Mouse (Mus musculus) c-Kit-positive CD71-positive TER-119-negative erythroid progenitor cells, embryonic 14.5 days (primary cell): ENCODE results near the gene Usp49.
A peak's percentile ranks its signal among the peaks of the same experiment; 100 is the strongest.
"Not testable (repeated sequence)": the region's sequence is repeated elsewhere in the genome, so short reads cannot be mapped to it uniquely, and the experiment has no call there.

ENCODE experiments used
- DNase-seq: peaks from one replicate; pipeline ENCODE4 v3.0.0-alpha.2; 2013; ENCODE audit warnings: low read depth

Gene Usp49

GRCm38 (mm10) chr17:47651953-47652352 lies 21.5 kb downstream of the Usp49 start:
- no peak for DNase-seq

DNA sequence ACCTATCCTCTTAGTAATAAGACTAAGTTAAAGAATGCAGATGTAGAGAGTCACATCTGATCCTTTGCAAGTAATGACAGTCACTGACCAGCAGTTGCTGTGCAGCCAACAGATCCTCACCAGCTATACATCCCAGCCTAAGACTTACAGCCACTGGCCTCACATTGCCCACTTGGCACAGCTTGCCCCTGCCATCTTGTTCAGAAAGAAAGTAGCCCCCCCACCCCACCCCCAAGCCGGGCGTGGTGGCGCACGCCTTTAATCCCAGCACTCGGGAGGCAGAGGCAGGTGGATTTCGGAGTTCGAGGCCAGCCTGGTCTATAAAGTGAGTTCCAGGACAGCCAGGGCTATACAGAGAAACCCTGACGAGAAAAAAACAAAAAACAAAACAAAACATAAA lies 23.9 kb downstream of the Usp49 start:
- DNase-seq: not testable (repeated sequence)

DNA sequence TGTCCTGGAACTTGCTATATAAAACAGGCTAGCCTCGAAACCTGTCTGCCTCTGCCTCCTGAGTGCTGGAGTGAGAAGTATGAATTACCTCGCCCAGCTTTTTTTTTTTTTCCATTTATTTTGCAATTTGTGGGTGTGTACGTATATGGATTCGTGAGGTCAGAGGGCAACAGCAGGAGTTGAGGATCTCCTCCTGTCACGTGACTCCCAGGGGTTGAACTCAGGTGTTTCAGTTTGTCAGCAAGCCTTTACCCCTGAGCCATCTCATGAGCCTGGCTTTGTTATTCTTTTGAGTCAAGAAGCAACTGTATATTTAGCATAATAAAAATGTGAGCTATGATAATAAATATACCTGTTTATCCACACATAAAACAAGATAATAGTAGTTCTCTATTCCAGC lies 25.2 kb downstream of the Usp49 start:
- DNase-seq: no peak

GRCm38 (mm10) chr17:47657901-47658300 lies 27.4 kb downstream of the Usp49 start:
- DNase-seq: no peak

DNA sequence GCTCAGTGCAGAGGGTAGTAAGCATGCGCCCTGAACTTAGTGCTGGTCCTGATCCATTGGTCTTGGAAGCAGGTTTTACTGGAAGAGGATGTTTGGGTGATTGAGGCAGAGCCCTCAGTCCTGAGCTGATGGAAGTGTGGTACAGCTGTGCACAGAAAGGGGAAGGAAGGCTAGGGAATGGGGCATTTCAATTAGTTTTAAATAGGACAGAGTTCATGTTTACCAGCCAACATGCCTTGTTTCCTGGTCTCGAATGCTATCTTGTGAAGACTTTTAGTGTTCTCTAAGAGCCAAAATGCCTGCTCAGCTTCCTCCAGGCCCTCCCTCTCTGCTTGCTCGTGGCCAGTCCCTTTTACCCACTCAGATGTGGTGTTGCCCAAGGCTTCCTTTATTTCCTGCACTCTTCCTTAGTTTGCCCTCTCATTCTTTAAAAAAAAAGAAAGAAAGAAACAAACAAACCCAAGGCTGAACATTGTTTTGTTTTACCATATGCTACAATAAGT lies 28.3 kb downstream of the Usp49 start:
- no peak for DNase-seq

DNA sequence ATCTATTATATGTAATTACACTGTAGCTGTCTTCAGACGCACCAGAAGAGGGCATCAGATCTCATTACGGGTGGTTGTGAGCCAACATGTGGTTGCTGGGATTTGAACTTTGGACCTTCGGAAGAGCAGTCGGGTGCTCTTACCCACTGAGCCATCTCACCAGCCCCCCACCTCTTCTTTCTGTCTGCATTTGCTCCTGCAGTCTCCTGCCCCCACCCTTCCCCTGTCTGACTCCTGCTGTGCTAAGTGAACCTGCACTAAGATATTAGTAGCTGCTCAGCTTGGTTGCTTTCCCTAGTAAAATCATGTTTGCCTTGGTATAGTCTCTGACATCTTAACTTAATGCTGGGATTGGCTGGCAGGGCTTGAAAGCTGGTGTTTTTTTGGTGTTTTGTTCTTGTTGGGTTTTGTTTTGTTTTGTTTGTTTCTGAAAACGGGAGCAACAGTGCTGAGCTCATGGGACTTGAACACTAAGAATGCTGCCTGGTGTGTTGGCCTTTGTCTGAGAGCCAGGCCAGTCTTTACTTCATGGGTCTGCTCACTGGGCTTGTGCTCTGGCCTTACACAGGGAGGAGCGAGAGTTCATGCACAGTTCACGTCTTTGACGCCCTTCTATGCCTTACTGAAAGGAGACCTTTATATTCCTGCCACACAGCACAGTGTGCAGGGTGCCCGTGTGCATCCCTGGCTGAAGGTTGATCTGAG lies 32.7 kb downstream of the Usp49 start:
- DNase-seq: no peak

DNA sequence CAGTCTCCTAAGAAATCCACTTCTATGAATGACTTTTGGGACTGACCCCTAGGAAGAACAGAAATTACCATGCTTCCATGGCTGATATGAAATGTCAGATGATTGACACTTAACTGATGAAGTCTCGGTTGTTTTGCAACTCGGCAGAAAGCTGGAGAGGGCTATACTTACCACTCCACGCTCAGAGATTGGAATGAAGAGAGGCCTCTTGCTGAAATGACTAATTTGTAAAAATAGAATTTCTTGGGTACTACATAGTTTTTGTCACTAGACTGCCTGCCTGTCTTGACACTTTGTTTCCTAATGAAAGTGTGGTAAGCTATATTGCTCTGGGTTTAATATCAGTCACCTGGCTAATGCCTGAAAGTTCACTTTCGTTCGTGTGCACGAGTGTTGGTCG lies 34.0 kb downstream of the Usp49 start:
- DNase-seq: no peak

DNA sequence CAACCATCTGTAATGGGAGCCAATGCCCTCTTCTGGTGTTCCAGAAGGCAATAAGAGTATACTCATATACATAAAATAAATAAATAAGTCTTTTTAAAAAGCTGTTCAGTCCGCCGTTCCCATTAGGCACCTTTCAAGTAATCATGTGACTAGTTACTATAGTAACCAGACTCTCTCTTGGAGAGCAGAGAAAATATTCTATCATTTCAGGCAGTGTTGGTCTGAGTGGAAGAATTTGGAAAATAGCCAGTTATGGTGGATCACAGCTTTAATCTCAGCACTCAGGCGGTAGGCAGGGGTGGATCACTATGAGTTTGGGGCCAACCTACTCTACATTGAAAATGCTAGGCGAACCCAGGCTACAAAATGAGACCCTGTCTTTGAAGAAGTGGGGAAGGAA lies 38.7 kb downstream of the Usp49 start:
- no peak for DNase-seq

DNA sequence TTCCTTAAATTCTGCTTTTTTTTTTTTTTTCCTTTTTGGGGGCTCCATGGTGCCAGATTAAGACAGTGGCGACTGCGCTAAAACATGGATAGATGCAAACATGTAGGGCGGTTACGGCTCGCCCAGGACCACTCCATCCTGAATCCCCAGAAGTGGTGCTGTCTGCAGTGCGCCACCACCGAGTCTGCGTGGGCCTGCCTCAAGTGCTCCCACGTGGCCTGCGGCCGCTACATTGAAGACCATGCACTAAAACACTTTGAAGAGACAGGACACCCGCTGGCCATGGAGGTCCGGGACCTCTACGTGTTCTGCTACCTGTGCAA lies 41.5 kb downstream of the Usp49 start:
- DNase-seq: no peak

DNA sequence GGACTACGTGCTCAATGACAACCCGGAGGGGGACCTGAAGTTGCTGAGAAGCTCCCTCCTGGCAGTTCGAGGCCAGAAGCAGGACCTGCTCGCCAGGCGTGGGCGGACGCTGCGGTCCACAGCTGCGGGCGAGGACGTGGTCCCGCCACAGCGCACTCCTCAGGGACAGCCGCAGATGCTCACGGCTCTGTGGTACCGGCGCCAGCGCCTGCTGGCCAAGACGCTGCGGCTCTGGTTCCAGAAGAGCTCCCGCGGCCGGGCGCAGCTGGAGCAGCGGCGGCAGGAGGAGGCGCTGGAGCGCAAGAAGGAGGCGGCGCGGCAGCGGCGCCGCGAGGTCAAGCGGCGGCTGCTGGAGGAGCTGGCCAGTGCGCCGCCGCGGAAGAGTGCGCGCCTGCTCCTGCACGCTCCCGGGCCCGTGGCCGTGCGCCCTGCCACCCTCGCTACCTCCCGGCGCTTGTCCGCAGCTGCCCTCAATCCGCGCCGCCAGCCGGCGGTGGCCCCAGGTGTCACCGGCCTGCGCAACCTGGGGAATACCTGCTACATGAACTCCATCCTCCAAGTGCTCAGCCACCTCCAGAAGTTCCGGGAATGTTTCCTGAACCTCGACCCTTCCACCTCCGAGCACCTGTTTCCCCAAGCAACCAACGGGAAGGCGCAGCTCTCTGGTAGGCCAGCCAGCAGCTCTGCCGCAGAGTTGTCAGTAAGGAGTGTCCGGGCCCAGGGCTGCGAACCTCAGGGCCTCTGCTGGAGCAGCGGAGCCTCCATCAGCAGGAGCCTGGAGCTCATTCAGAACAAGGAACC lies 42.0 kb downstream of the Usp49 start:
- no peak for DNase-seq

- peak; percentile 55 for DNase-seq
These were observed 46.1 kb downstream of the Usp49 start for GRCm38 (mm10) chr17:47676581-47676980.

DNA sequence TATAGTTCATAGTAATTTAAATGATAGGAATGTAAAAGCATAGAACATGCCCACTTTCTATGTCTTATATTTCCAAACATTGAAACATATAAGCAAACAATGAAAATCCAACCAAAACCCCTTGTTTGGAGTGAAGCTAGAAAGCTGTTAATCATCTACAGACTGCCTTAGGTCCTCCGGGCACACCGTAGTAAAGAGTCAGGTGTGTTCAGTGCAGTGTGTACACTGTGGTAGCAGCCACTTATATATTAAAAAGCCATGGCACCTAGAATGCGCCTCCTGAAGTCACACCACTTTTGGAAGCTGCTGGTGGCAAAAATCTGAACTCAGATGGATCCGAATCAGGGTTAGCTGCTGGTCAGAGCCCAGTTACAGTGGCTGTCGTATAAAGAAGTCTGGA lies 47.7 kb downstream of the Usp49 start:
- DNase-seq: no peak

GRCm38 (mm10) chr17:47678702-47679101 lies 48.2 kb downstream of the Usp49 start:
- no peak for DNase-seq

GRCm38 (mm10) chr17:47682836-47683235 lies 52.3 kb downstream of the Usp49 start:
- DNase-seq: no peak

DNA sequence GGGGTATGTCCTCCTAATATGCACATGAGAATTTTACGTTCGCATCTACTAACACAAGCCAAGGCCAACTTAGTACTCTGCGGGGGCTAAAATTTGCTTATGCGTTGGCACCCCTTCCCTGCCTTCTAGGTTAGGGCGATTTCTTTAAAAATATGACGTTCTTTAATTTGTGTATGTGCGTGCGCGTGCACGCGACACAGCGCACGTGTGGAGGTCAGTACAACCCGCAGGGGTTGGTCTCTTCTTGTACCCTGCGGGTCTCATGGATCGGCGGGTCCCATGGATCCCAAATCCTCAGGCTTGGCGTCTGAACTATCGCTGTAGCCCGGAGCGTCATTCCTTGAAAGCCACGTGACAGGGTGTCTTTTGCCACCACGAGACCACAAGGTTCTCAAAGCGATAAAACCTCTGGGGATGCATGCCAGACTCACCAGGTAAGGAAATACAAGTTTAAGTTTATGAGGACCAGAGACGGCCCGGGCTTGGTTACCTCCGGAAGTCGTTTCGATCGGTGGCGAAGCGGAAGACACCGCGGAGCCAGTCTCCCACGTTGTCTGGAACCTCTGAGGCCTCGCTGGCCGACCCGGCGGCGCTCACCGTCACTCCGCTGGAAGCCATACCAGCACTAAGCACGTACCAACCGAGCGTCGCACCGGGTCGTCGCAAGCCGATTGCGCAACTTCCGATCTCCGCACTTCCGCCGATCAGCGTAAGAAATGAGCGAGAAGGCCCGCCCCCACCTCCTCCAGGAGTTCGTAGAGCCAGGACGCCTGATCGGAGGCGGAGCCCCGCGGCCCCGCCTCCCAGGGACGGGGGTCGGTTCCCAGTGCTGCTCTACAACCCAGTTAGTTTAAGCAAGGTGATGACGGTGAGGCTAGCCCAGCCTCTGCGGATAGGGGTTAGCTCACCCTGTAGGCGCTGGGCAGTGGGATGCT lies 57.2 kb downstream of the Usp49 start:
- peak; percentile 95 for DNase-seq

DNA sequence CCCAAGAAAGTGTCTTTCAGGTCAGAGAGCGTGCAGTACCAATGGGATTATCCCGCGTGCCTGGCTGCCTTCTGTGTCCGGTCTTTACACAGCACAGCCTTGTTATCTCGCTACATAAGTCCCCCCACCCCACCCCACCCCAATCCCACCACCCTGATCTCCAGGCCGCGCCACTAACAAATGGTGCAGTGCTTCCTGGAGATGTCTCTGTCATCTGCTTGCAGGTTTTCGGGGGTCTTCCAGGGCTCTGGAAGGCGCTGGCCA lies 57.8 kb downstream of the Usp49 start, which contains the start of gene Tomm6:
Tomm6 (minus strand) TSS at position 43 of the 264 bp plus-strand sequence.
- no peak for DNase-seq

DNA sequence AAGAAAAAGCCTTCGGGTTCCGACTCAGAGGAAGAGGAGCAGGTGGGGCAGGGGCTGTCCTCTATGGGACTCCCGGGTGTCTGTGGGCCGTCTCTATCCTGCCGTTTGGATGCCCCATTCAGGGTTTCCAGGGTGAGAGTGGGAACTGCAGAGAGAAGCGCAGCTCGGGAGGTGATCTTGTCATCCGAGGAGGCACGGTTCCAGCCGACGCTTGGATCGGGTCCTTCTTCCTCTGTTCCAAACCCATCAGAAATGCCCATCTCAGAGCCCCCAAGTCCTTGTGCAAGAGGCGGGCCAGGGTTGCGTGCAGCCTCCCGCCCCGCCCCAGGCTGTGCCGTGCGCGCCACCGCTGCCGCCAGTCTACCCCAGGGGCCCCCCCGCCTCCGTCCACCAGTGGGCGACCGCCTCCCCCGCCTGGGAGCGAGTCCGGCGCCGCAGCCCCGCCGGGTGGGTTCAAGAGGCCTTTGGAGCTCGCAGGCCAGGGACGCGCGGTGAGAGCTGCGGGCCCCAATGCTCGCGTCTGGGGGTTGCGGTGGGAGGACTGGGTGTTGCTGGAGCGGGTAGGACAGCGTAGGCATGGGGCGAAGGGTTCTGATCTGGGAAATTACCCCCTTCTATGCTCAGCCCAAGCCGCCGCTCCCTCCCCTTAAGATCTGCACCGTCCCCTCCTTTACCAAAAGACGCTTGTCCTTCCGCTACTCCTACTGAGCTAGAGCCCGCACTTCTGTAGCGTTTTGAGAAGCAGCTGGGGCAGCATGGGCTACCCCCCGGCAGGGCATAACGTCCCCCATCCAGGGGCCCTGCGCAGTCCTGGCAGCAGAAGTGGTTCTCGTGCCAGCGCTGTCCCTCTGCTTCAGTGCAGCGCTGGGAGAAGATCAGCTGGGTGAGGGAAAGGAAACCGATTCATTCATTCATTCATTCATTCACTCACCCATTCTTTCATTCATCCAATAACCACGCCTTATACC lies 58.4 kb downstream of the Usp49 start, which contains the start of gene Frs3:
Frs3 (plus strand) TSS at position 423 of the 968 bp plus-strand sequence.
- DNase-seq: no peak

GRCm38 (mm10) chr17:47689894-47690293 lies 59.4 kb downstream of the Usp49 start:
- DNase-seq: no peak

DNA sequence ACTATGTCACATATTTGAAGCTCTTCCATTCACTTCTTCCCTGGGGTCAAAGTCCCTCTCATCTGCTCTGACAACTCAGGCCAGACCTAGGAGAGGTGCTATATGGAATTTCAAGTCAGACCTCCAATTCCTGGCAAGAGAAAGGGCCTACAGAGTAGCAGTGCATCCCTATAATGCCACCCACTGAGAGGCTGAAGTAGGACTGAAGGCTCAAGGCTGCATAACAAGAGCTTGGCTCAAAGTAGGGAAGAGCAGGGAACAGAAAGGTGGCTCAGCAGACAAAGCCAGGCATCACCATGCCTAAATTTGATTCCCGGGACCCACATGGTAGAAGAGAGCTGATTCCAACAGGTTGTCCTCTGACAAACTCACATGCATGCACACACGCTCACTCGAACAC lies 61.2 kb downstream of the Usp49 start:
- no peak for DNase-seq

DNA sequence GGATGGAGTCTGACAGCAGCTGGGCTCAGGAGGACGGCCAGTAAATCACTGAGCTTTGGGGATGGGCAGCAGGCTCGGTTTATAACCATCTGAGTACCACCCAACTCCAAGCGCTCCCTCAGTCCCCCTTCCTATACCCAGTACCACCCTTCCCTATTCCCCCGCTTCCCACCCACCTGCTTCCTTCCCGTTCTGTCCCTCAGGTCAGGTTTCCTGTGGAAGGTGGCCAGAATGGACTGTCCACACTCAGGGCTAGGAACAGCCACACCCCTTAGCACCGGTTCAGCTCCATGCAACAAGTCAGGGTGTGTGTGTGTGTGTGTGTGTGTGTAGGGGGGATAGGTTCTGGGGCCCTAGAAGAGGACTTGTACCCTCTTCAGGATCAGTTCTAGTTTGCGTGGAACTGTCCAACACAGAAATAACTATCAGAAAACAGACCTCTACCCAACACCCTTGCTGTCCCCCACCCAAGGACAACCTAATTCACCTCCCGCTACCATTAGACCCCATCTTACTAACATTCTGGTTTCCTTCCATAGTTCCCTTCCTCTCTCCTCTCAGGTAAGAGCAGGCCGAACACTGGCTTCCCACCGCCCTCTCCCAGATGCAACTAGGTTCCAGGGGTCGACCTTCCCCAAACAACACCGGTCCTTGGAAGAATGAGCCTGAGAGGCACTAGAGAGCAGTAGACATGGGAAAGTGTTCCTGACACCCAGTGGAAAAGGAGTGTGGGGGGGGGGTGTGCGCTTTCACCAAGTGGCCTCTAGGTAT lies 63.4 kb downstream of the Usp49 start:
- no peak for DNase-seq

- no peak for DNase-seq
These were observed 63.8 kb downstream of the Usp49 start, which contains the start of gene Gm21981 for GRCm38 (mm10) chr17:47694442-47694502. Gene Gm21981, minus strand, starts transcription at chr17:47694455.
